Mouse (Mus musculus) intestine, embryonic 16.5 days (tissue): Measurements from ENCODE around the gene Lrrc63. TPM values are rescaled to one million over a fixed set of nuclear protein-coding genes. Genes with fewer than 3 reads are reported as not detected.
A peak's percentile ranks its signal among the peaks of the same experiment; 100 is the strongest.

Source experiments
- ATAC-seq: fragments of 200-750 bp; cut with Nextera tagmentation; 2 replicates; pipeline ENCODE4 v1.8.0; 2017; ENCODE audit warnings: moderate TSS enrichment, moderate library complexity
- H3K27ac ChIP-seq: fragments of 300-500 bp; sonication (generic); 2 replicates; pipeline ENCODE4 v1.5.1; 2014; ENCODE audit warnings: mild to moderate bottlenecking, low read length
- H3K27me3 ChIP-seq: fragments of 300-500 bp; sonication (generic); replicated peaks from 2 replicates; pipeline ENCODE4 v1.6.1; 2014; ENCODE audit warnings: low read length, control low read depth, mixed read lengths; ENCODE audit not compliant: control insufficient read depth, insufficient read depth
- H3K36me3 ChIP-seq: fragments of 300-500 bp; sonication (generic); 2 replicates; pipeline ENCODE4 v1.6.1; 2014; ENCODE audit warnings: low read length, control low read depth; ENCODE audit not compliant: control insufficient read depth, insufficient read depth
- H3K4me1 ChIP-seq: fragments of 300-500 bp; sonication (generic); 2 replicates; pipeline ENCODE4 v1.6.1; 2014; ENCODE audit warnings: low read length, control low read depth, mixed read lengths; ENCODE audit not compliant: control insufficient read depth, insufficient read depth
- H3K4me2 ChIP-seq: fragments of 300-500 bp; sonication (generic); 2 replicates; pipeline ENCODE4 v1.6.1; 2014; ENCODE audit warnings: low read depth, low read length, control low read depth
- H3K4me3 ChIP-seq: fragments of 300-500 bp; sonication (generic); 2 replicates; pipeline ENCODE4 v1.5.1; 2014; ENCODE audit warnings: mild to moderate bottlenecking, low read length
- H3K9ac ChIP-seq: fragments of 300-500 bp; sonication (generic); 2 replicates; pipeline ENCODE4 v1.6.1; 2014; ENCODE audit warnings: low read depth, low read length
- H3K9me3 ChIP-seq: fragments of 300-500 bp; sonication (generic); 2 replicates; pipeline ENCODE4 v1.6.1; 2016; ENCODE audit warnings: low read length, control low read depth; ENCODE audit not compliant: control insufficient read depth
- WGBS: fragments of 180-500 bp; shearing (Covaris S2); extraction: QIAGEN DNeasy Blood & Tissue Kit; methylation state at CpG from one replicate; pipeline ENCODE4 v1.1.7; 2014; 5-methylcytosine and 5-hydroxymethylcytosine counted together
- polyA plus RNA-seq: library from polyadenylated mRNA; unstranded; fragments of >200 nt; fragmentation: Nextera tagmentation; extraction: Ambion mirVana; gene quantifications from 2 replicates; pipeline ENCODE4 v1.2.1, GENCODE M21; 2015

The Lrrc63 gene
- polyA plus RNA-seq, 1 experiment from 2014 or later = 0.05 TPM

DNA sequence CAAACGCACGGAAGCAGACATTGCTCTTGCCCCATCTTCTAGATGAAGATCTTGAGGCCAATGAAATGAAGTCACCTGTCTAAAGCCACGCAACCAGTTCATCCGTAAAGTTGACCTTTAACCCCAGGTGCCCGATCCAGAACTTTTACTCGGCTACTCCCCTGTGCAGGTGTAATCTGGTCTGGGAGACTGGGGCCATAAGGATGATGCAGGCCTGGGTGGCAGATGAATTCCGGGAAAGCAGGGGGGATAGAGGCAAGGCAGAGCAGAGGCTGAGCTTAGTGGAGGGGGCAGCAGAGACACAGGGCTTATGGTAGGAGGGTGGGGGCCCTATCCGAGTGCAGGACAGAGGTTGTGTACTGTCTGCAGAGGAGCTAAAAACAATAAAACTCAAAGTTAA, 43.6 kb upstream of the Lrrc63 start:
- H3K36me3 ChIP-seq = no peaks in the 10 kb centered on the region
- H3K4me3 ChIP-seq = no peak overlapping the region
- H3K9ac ChIP-seq = no peak overlapping the region
- ATAC-seq = peak; percentile 46
- WGBS = 54% methylated on average over 8 of the region's 8 CpGs
- H3K27me3 ChIP-seq = no peaks in the 10 kb centered on the region
- H3K27ac ChIP-seq = no peak overlapping the region
- H3K9me3 ChIP-seq = no peaks in the 10 kb centered on the region
- peaks cover under 1% of the 10 kb centered on the region; the same call in 1 of the 2 replicates for H3K4me1 ChIP-seq
- H3K4me2 ChIP-seq = no peak overlapping the region

GRCm38 (mm10) chr14:75170546-75170945, 39.9 kb upstream of the Lrrc63 start:
- no peak overlapping the region for H3K9ac ChIP-seq
- H3K4me1 ChIP-seq = no peaks in the 10 kb centered on the region; the same call in 1 of the 2 replicates
- H3K27ac ChIP-seq = no peak overlapping the region
- ATAC-seq = no peak
- 77% methylated on average over 1 of the region's 1 CpGs for WGBS
- no peaks in the 10 kb centered on the region for H3K9me3 ChIP-seq
- H3K4me2 ChIP-seq = no peak overlapping the region
- H3K27me3 ChIP-seq = no peaks in the 10 kb centered on the region
- no peak overlapping the region for H3K4me3 ChIP-seq
- no peaks in the 10 kb centered on the region for H3K36me3 ChIP-seq

DNA sequence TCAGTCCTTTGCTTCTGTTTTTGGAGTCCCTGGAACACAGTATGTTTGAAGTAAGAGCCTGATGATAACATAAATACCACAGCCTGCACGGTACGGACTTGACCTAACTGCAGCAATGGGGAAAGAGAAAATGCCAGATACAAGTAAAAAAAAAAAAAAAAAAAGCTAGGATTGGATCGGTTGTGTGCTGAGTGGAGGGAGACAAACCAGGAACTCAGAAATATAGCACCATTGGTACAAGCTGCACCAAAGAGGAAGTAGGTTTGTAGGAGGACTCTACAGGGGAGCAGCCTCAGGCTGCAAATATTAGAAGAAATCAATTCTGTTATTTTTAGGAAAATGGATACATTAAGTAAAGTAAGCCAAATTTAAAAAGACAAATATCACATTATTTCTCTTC, 37.8 kb upstream of the Lrrc63 start:
- Histone ChIP-seq H3K9ac (no peak overlapping the region), H3K4me1 (no peaks in the 10 kb centered on the region), H3K4me2 (no peak overlapping the region), H3K4me3 (no peak overlapping the region), H3K9me3 (no peaks in the 10 kb centered on the region), H3K36me3 (no peaks in the 10 kb centered on the region), H3K27me3 (no peaks in the 10 kb centered on the region), H3K27ac (no peak overlapping the region)
- 77% methylated on average over 3 of the region's 3 CpGs for WGBS
- ATAC-seq = no peak

- H3K27ac ChIP-seq = no peak overlapping the region
- no peak overlapping the region for H3K4me2 ChIP-seq
- no peaks in the 10 kb centered on the region for H3K27me3 ChIP-seq
- H3K36me3 ChIP-seq = no peaks in the 10 kb centered on the region
- 44% methylated on average over 2 of the region's 2 CpGs for WGBS
- H3K9me3 ChIP-seq = no peaks in the 10 kb centered on the region
- H3K4me1 ChIP-seq = no peaks in the 10 kb centered on the region
- peak; percentile 89 for ATAC-seq
- H3K9ac ChIP-seq = no peak overlapping the region
- H3K4me3 ChIP-seq = no peak overlapping the region
These were observed 35.0 kb upstream of the Lrrc63 start for GRCm38 (mm10) chr14:75165574-75166131.

GRCm38 (mm10) chr14:75164345-75164744, 33.7 kb upstream of the Lrrc63 start:
- 91% methylated on average over 9 of the region's 9 CpGs for WGBS
- Histone ChIP-seq H3K4me2 (no peak overlapping the region), H3K9ac (no peak overlapping the region), H3K27me3 (no peaks in the 10 kb centered on the region), H3K4me3 (no peak overlapping the region), H3K27ac (no peak overlapping the region), H3K36me3 (no peaks in the 10 kb centered on the region), H3K9me3 (no peaks in the 10 kb centered on the region), H3K4me1 (no peaks in the 10 kb centered on the region)
- no peak for ATAC-seq

DNA sequence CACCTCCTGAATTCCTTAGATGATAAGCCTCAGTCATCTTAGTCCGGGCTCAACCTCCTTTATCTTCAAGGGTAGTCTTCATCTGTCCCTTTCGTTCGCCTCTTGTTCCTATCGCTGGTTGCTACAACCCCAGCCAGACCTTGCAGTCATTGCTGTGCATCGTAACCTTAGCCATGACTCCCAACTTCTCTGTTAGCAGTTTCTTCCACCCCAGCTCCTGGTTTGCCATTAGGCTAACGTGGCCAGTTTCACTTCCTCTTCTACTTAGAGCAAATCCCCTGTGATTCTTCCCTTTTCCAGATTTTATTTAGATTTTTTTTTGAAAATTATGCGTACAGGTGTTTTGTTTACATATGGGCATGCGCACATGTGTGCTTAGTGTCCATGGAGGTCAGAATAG, 33.2 kb upstream of the Lrrc63 start:
- H3K4me3 ChIP-seq = no peak overlapping the region
- no peaks in the 10 kb centered on the region for H3K27me3 ChIP-seq
- WGBS = 90% methylated on average over 8 of the region's 8 CpGs
- H3K27ac ChIP-seq = no peak overlapping the region
- H3K9me3 ChIP-seq = no peaks in the 10 kb centered on the region
- H3K4me2 ChIP-seq = no peak overlapping the region
- no peaks in the 10 kb centered on the region for H3K36me3 ChIP-seq
- no peaks in the 10 kb centered on the region for H3K4me1 ChIP-seq
- ATAC-seq = no peak
- no peak overlapping the region for H3K9ac ChIP-seq

- no peaks in the 10 kb centered on the region for H3K27me3 ChIP-seq
- H3K36me3 ChIP-seq = no peaks in the 10 kb centered on the region
- no peak overlapping the region for H3K4me3 ChIP-seq
- ATAC-seq = no peak
- H3K9me3 ChIP-seq = no peaks in the 10 kb centered on the region
- no peak overlapping the region for H3K9ac ChIP-seq
- no peaks in the 10 kb centered on the region for H3K4me1 ChIP-seq
- 94% methylated on average over 2 of the region's 2 CpGs for WGBS
- no peak overlapping the region for H3K27ac ChIP-seq
- no peak overlapping the region for H3K4me2 ChIP-seq
These were observed 28.7 kb upstream of the Lrrc63 start for GRCm38 (mm10) chr14:75159375-75159774.

GRCm38 (mm10) chr14:75154481-75154880, 23.8 kb upstream of the Lrrc63 start:
- WGBS = 65% methylated on average over 8 of the region's 8 CpGs
- H3K27me3 ChIP-seq = no peaks in the 10 kb centered on the region
- H3K36me3 ChIP-seq = no peaks in the 10 kb centered on the region
- H3K9me3 ChIP-seq = no peaks in the 10 kb centered on the region
- no peak overlapping the region for H3K4me3 ChIP-seq
- H3K4me2 ChIP-seq = no peak overlapping the region
- ATAC-seq = peak; percentile 40; the same call in 1 of the 2 replicates
- no peaks in the 10 kb centered on the region for H3K4me1 ChIP-seq
- H3K27ac ChIP-seq = no peak overlapping the region
- no peak overlapping the region for H3K9ac ChIP-seq

- no peak overlapping the region for H3K27ac ChIP-seq
- H3K4me2 ChIP-seq = no peak overlapping the region
- no peaks in the 10 kb centered on the region for H3K36me3 ChIP-seq
- 64% methylated on average over 3 of the region's 3 CpGs for WGBS
- H3K9ac ChIP-seq = no peak overlapping the region
- no peaks in the 10 kb centered on the region for H3K4me1 ChIP-seq
- H3K9me3 ChIP-seq = no peaks in the 10 kb centered on the region
- no peak for ATAC-seq
- H3K4me3 ChIP-seq = no peak overlapping the region
- H3K27me3 ChIP-seq = no peaks in the 10 kb centered on the region
These were observed 20.5 kb upstream of the Lrrc63 start for GRCm38 (mm10) chr14:75151146-75151545.

GRCm38 (mm10) chr14:75150653-75151052, 20.0 kb upstream of the Lrrc63 start:
- ATAC-seq = no peak

More at GRCm38 (mm10) chr14:75150653-75151052, 20.0 kb upstream of the Lrrc63 start:
- 54% methylated on average over 2 of the region's 2 CpGs for WGBS
- H3K4me3 ChIP-seq = no peak overlapping the region
- H3K27me3 ChIP-seq = no peaks in the 10 kb centered on the region
- no peaks in the 10 kb centered on the region for H3K4me1 ChIP-seq
- H3K4me2 ChIP-seq = no peak overlapping the region
- no peak overlapping the region for H3K9ac ChIP-seq
- H3K27ac ChIP-seq = no peak overlapping the region
- no peaks in the 10 kb centered on the region for H3K9me3 ChIP-seq
- no peaks in the 10 kb centered on the region for H3K36me3 ChIP-seq
